Mouse (Mus musculus) C2C12 (cell line): ENCODE results near the gene Serpina1b.
"Not testable (repeated sequence)": the region's sequence is repeated elsewhere in the genome, so short reads cannot be mapped to it uniquely, and the experiment has no call there.

Source experiments
- CEBPB ChIP-seq: IDR thresholded peaks from one replicate; pipeline ENCODE4 v1.6.1; 2011; ENCODE audit warnings: low read depth, mild to moderate bottlenecking, control low read depth, moderate library complexity
- CTCF ChIP-seq: IDR thresholded peaks from one replicate; pipeline ENCODE4 v1.5.1; 2011; ENCODE audit not compliant: control insufficient read depth, insufficient read depth, insufficient read length

GRCm38 (mm10) chr12:103827661-103828372 lies 2.4 kb downstream of the Serpina1b start:
- not testable (repeated sequence) for TF ChIP-seq CTCF, CEBPB
